ENCODE assay signal across 8 mouse cellular contexts in genomic region chrX:42973562-42973961, GRCm38 (mm10).
DNase-seq lines count a peak whose midpoint lies in the region; ATAC-seq and TF ChIP-seq lines count a peak whose summit lies in the region.

No protein-coding gene starts in this region.

- 4% methylated on average over 1 of the region's 1 CpGs for WGBS in limb, embryonic 10.5 days
- 0% methylated on average over 1 of the region's 1 CpGs for WGBS in forebrain, embryonic 14.5 days
- 12% methylated on average over 1 of the region's 1 CpGs for WGBS in midbrain, embryonic 13.5 days

- DNase-seq in CD4-positive, CD25-positive, alpha-beta regulatory T cell, adult 2 months (ENCODE audit: low read depth, low spot score) = peak; percentile 37
- peak in 1 of 2 experiments; percentile 25 for DNase-seq in layer of hippocampus, adult 2 months (ENCODE audit: low spot score in 2 of 2)
- no peak for DNase-seq in layer of hippocampus, postnatal 36 days
- peak; percentile 45 for DNase-seq in ES-E14 (ENCODE audit: low read depth, low spot score)
- peak; percentile 28 for DNase-seq in limb, embryonic 10.5 days (ENCODE audit: low spot score)
- DNase-seq in forebrain, embryonic 14.5 days (ENCODE audit: low spot score) = no peak

- no peaks in the 10 kb centered on the region for H3K4me1 ChIP-seq in ES-E14 (ENCODE audit: control insufficient read depth in 2 of 2, insufficient read depth in 2 of 2, low read length in 2 of 2, poor library complexity in 1 of 2)
- no peaks in the 10 kb centered on the region for H3K4me1 ChIP-seq in limb, embryonic 10.5 days
- H3K4me1 ChIP-seq in forebrain, embryonic 14.5 days (ENCODE audit: control insufficient read depth, insufficient read depth, low read length) = no peaks in the 10 kb centered on the region
- H3K4me1 ChIP-seq in midbrain, embryonic 13.5 days (replicated peaks) = no peaks in the 10 kb centered on the region

- no peak overlapping the region for H3K9ac ChIP-seq in ES-E14 (ENCODE audit: insufficient read depth, low read depth, low read length, poor library complexity, severe bottlenecking)
- no peak overlapping the region for H3K9ac ChIP-seq in forebrain, embryonic 14.5 days (ENCODE audit: low read length)
- H3K9ac ChIP-seq in midbrain, embryonic 13.5 days (replicated peaks) = no peak overlapping the region

- H3K9me3 ChIP-seq in ES-E14 (ENCODE audit: control insufficient read depth, insufficient read depth, low read depth, low read length) = no peaks in the 10 kb centered on the region
- H3K9me3 ChIP-seq in limb, embryonic 10.5 days (replicated peaks) = no peaks in the 10 kb centered on the region
- H3K9me3 ChIP-seq in forebrain, embryonic 14.5 days (replicated peaks; ENCODE audit: control insufficient read depth, low read length) = no peaks in the 10 kb centered on the region
- H3K9me3 ChIP-seq in midbrain, embryonic 13.5 days = no peaks in the 10 kb centered on the region

- TF ChIP-seq CTCF in layer of hippocampus, adult 2 months (conservative IDR thresholded peaks at IDR 0.05) = peak; percentile 70

- no peak for ATAC-seq in CD4-positive, CD25-positive, alpha-beta regulatory T cell, adult 4 months
- no peak for ATAC-seq in forebrain, embryonic 14.5 days
- ATAC-seq in midbrain, embryonic 13.5 days = no peak

- in situ Hi-C loops in ES-E14 (cut with MboI; ENCODE audit: low sequenced_read_pairs in 2 of 2, unreplicated experiment in 2 of 2) = loop anchor here in 1 of 2 experiments (25.0 kb wide), 1 partner anchor 411 kb away; no protein-coding TSS in a partner anchor

- H3K27ac ChIP-seq in layer of hippocampus, adult 2 months = no peak overlapping the region
- H3K27ac ChIP-seq in ES-E14 (ENCODE audit: insufficient read depth, low read depth, low read length, poor library complexity, severe bottlenecking) = no peak overlapping the region
- H3K27ac ChIP-seq in limb, embryonic 10.5 days = no peak overlapping the region
- no peak overlapping the region for H3K27ac ChIP-seq in forebrain, embryonic 14.5 days (ENCODE audit: low read depth, low read length)
- no peak overlapping the region for H3K27ac ChIP-seq in midbrain, embryonic 13.5 days

- no peaks in the 10 kb centered on the region for H3K27me3 ChIP-seq in limb, embryonic 10.5 days (ENCODE audit: low read depth, poor library complexity, severe bottlenecking)
- H3K27me3 ChIP-seq in forebrain, embryonic 14.5 days (replicated peaks; ENCODE audit: control insufficient read depth, insufficient read depth, low read length) = no peaks in the 10 kb centered on the region
- H3K27me3 ChIP-seq in midbrain, embryonic 13.5 days = no peaks in the 10 kb centered on the region

- H3K4me2 ChIP-seq in forebrain, embryonic 14.5 days (ENCODE audit: low read length) = no peak overlapping the region
- H3K4me2 ChIP-seq in midbrain, embryonic 13.5 days (replicated peaks) = no peak overlapping the region

- H3K4me3 ChIP-seq in layer of hippocampus, adult 2 months = no peak overlapping the region
- H3K4me3 ChIP-seq in ES-E14 (ENCODE audit: insufficient read depth in 1 of 2, low read depth in 1 of 2, low read length in 2 of 2, poor library complexity in 1 of 2, severe bottlenecking in 1 of 2) = no peak overlapping the region
- no peak overlapping the region for H3K4me3 ChIP-seq in limb, embryonic 10.5 days
- no peak overlapping the region for H3K4me3 ChIP-seq in forebrain, embryonic 14.5 days (ENCODE audit: low read depth, low read length)
- no peak overlapping the region for H3K4me3 ChIP-seq in midbrain, embryonic 13.5 days (replicated peaks)

- no peaks in the 10 kb centered on the region for H3K36me3 ChIP-seq in ES-E14 (ENCODE audit: control insufficient read depth, insufficient read depth, low read length, poor library complexity, severe bottlenecking)
- no peaks in the 10 kb centered on the region for H3K36me3 ChIP-seq in limb, embryonic 10.5 days
- H3K36me3 ChIP-seq in forebrain, embryonic 14.5 days (ENCODE audit: control insufficient read depth, insufficient read depth, low read length) = no peaks in the 10 kb centered on the region
- H3K36me3 ChIP-seq in midbrain, embryonic 13.5 days = no peaks in the 10 kb centered on the region

TF ChIP-seq in ES-E14, 5 proteins besides CTCF, POLR2A, EP300 and RAD21:
- TF ChIP-seq MAFK (IDR thresholded peaks at IDR 0.05; ENCODE audit: insufficient read depth, low read depth, low read length) (no peak), HCFC1 (IDR thresholded peaks at IDR 0.05; ENCODE audit: borderline replicate concordance, insufficient read depth, low read length) (no peak), CHD2 (IDR thresholded peaks at IDR 0.05; ENCODE audit: low read depth, low read length) (no peak), ZC3H11A (IDR thresholded peaks at IDR 0.05; ENCODE audit: borderline replicate concordance, low read depth, low read length) (no peak), ZNF384 (IDR thresholded peaks at IDR 0.05; ENCODE audit: low read depth, low read length) (no peak)

Comparison
In these comparisons a context has a peak if more than half of its experiments do, and no peak if none do; other contexts are left out.
1. DNase-seq: peak in CD4-positive, CD25-positive, alpha-beta regulatory T cell, adult 2 months (single experiment), ES-E14 (single experiment) and limb, embryonic 10.5 days (single experiment); none in layer of hippocampus, postnatal 36 days (0 of 2) and forebrain, embryonic 14.5 days (single experiment).